Mouse (Mus musculus) frontal cortex, postnatal 10 days (tissue): Measurements from ENCODE around the gene Clybl.

Experiments
- DNase-seq, 2 experiments: peaks; one replicate each; pipeline ENCODE4 v3.0.0; 2022; ENCODE audit warnings: low spot score in 2 of 2, mixed read lengths in 1 of 2

Clybl gene

GRCm38 (mm10) chr14:122249123-122249522 lies 67.6 kb downstream of the Clybl start:
- DNase-seq, result no peak

- DNase-seq, result no peak
These were observed 69.8 kb downstream of the Clybl start for GRCm38 (mm10) chr14:122251346-122251745.

- DNase-seq, result no peak
These were observed 74.2 kb downstream of the Clybl start for GRCm38 (mm10) chr14:122255562-122256260.

- no peak for DNase-seq
These were observed 74.7 kb downstream of the Clybl start for GRCm38 (mm10) chr14:122256261-122256634.

GRCm38 (mm10) chr14:122258297-122258696 lies 76.8 kb downstream of the Clybl start:
- no peak for DNase-seq

GRCm38 (mm10) chr14:122261250-122261649 lies 79.7 kb downstream of the Clybl start:
- no peak for DNase-seq

- no peak for DNase-seq
These were observed 81.6 kb downstream of the Clybl start for GRCm38 (mm10) chr14:122262851-122263659.

GRCm38 (mm10) chr14:122265214-122265613 lies 83.7 kb downstream of the Clybl start:
- no peak for DNase-seq

- DNase-seq, result no peak
These were observed 86.1 kb downstream of the Clybl start for GRCm38 (mm10) chr14:122267590-122267989.

- no peak for DNase-seq
These were observed 89.7 kb downstream of the Clybl start for GRCm38 (mm10) chr14:122271104-122271746.

GRCm38 (mm10) chr14:122277142-122277541 lies 95.6 kb downstream of the Clybl start:
- no peak for DNase-seq

GRCm38 (mm10) chr14:122279462-122280308 lies 98.2 kb downstream of the Clybl start:
- no peak for DNase-seq

- no peak for DNase-seq
These were observed 99.0 kb downstream of the Clybl start for GRCm38 (mm10) chr14:122280309-122281071.

- no peak for DNase-seq
These were observed 99.6 kb downstream of the Clybl start for GRCm38 (mm10) chr14:122281072-122281634.

- no peak for DNase-seq
These were observed 102.5 kb downstream of the Clybl start for GRCm38 (mm10) chr14:122283959-122284358.

GRCm38 (mm10) chr14:122296399-122296798 lies 114.9 kb downstream of the Clybl start:
- DNase-seq, result no peak

- DNase-seq, result no peak
These were observed 115.4 kb downstream of the Clybl start for GRCm38 (mm10) chr14:122296864-122297263.

GRCm38 (mm10) chr14:122297386-122298109 lies 116.0 kb downstream of the Clybl start:
- DNase-seq, result no peak

GRCm38 (mm10) chr14:122300261-122300660 lies 118.8 kb downstream of the Clybl start:
- DNase-seq, result no peak

GRCm38 (mm10) chr14:122303821-122304220 lies 122.3 kb downstream of the Clybl start:
- no peak for DNase-seq
